Mouse (Mus musculus) forebrain, embryonic 16.5 days (tissue): ENCODE results near the gene Lrit2. TPM values are rescaled to one million over a fixed set of nuclear protein-coding genes. Genes with fewer than 3 reads are reported as not detected.

Experiments
- ATAC-seq: fragments of 200-750 bp; cut with Nextera tagmentation; 2 replicates; pipeline ENCODE4 v1.8.0; 2017; ENCODE audit warnings: mild to moderate bottlenecking, moderate library complexity
- H3K27ac ChIP-seq: fragments of 300-500 bp; sonication (generic); 2 replicates; pipeline ENCODE4 v1.5.1; 2014; ENCODE audit warnings: low read length, control low read depth
- H3K27me3 ChIP-seq: fragments of 300-500 bp; sonication (generic); replicated peaks from 2 replicates; pipeline ENCODE4 v1.6.1; 2014; ENCODE audit warnings: low read length; ENCODE audit not compliant: control insufficient read depth, insufficient read depth
- H3K36me3 ChIP-seq: fragments of 300-500 bp; sonication (generic); 2 replicates; pipeline ENCODE4 v1.6.1; 2014; ENCODE audit not compliant: control insufficient read depth, insufficient read depth
- H3K4me1 ChIP-seq: fragments of 300-500 bp; sonication (generic); replicated peaks from 2 replicates; pipeline ENCODE4 v1.6.1; 2014; ENCODE audit warnings: low read length; ENCODE audit not compliant: control insufficient read depth, insufficient read depth
- H3K4me2 ChIP-seq: fragments of 300-500 bp; sonication (generic); 2 replicates; pipeline ENCODE4 v1.6.1; 2014; ENCODE audit warnings: mild to moderate bottlenecking, low read length, control low read depth
- H3K4me3 ChIP-seq: fragments of 300-500 bp; sonication (generic); replicated peaks from 2 replicates; pipeline ENCODE4 v1.5.1; 2014; ENCODE audit warnings: mild to moderate bottlenecking, low read length, control low read depth
- H3K9ac ChIP-seq: fragments of 300-500 bp; sonication (generic); replicated peaks from 2 replicates; pipeline ENCODE4 v1.6.1; 2014; ENCODE audit warnings: low read depth, low read length, control low read depth
- H3K9me3 ChIP-seq: fragments of 300-500 bp; sonication (generic); 2 replicates; pipeline ENCODE4 v1.6.1; 2016; ENCODE audit warnings: low read length; ENCODE audit not compliant: control insufficient read depth
- WGBS: fragments of 180-500 bp; shearing (Covaris S2); extraction: QIAGEN DNeasy Blood & Tissue Kit; methylation state at CpG from one replicate; pipeline ENCODE4 v1.1.7; 2014; 5-methylcytosine and 5-hydroxymethylcytosine counted together
- polyA plus RNA-seq: library from polyadenylated mRNA; unstranded; fragments of >200 nt; fragmentation: Nextera tagmentation; extraction: Ambion mirVana; gene quantifications from 2 replicates; pipeline ENCODE4 v1.2.1, GENCODE M21; 2015

Gene Lrit2
- polyA plus RNA-seq, 1 experiment from 2014 or later, result not detected

DNA sequence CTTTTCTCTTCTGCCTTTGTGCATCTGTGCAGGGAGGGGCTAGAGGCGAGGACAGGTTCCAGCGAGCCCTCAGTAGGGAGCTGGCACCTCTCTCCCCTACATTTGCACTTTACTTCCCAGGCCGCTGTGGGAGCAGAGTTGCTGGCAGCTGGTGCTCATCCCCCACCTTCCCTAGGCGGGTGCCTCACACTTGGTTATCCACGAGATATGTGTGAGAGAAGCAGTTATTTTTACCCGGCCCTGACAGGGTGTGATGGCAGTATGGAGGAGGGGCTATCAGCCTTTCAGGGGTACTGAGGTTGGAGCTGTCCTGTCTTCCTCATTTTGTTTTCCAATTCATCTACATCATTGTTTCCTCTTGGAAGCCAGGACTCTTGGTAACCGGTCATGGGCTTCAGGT, 38.1 kb downstream of the Lrit2 start:
- no peak overlapping the region for H3K9ac ChIP-seq
- H3K27me3 ChIP-seq, result no peaks in the 10 kb centered on the region
- no peak overlapping the region for H3K27ac ChIP-seq
- 0 out of 2 replicates have a peak, but pooled peaks have one; percentile 15 for ATAC-seq
- 38% methylated on average over 7 of the region's 7 CpGs for WGBS
- H3K4me1 ChIP-seq, result peaks cover 3% of the 10 kb centered on the region
- H3K4me2 ChIP-seq, result no peak overlapping the region
- no peaks in the 10 kb centered on the region for H3K36me3 ChIP-seq
- H3K9me3 ChIP-seq, result no peaks in the 10 kb centered on the region
- no peak overlapping the region for H3K4me3 ChIP-seq

DNA sequence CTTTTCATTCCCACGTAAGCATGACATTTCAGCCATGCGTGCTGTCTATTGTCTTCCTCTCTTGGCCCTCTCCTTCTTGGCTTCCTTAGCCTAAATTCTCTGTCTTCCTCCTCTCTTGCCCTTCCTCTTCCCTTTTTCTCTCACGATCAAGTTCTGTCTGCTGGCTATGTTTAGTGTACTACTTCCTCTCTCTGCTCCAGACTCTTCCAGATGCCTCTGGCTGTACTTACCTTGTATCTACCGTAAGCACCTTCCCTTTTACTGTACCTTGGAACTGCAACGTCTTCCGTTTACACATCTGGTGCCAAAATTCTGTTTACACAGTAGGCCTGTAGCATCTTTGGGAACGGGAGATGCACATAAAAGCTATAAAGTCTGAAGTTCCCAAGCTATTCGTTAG, 41.7 kb downstream of the Lrit2 start:
- Histone ChIP-seq H3K9ac (no peak overlapping the region), H3K9me3 (no peaks in the 10 kb centered on the region), H3K4me1 (peaks cover 3% of the 10 kb centered on the region), H3K4me3 (no peak overlapping the region), H3K27ac (no peak overlapping the region), H3K36me3 (no peaks in the 10 kb centered on the region), H3K4me2 (no peak overlapping the region), H3K27me3 (no peaks in the 10 kb centered on the region)
- WGBS, result 91% methylated on average over 8 of the region's 8 CpGs
- no peak for ATAC-seq

DNA sequence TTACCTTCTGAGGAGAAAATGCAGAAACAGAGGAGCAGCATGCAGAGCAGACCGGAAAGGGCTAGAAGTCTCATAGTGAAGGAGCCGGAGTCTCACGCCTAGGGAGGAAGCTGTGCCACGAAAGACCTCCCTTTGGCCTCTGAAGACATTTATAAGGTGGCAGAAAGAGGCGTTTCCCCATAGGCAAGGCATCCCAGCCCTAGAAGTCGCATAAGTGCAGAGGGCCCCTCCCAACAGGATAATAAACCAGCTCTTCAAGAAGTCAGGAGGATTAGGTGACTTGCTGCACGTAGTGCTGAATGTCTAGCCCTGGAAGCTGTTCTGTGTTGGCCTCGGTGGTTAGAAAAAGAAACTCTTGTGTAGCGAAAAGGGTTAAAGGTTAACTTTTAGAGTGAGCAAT, 42.2 kb downstream of the Lrit2 start:
- H3K9me3 ChIP-seq, result no peaks in the 10 kb centered on the region
- no peak overlapping the region for H3K4me2 ChIP-seq
- no peaks in the 10 kb centered on the region for H3K36me3 ChIP-seq
- no peak overlapping the region for H3K27ac ChIP-seq
- WGBS, result 80% methylated on average over 9 of the region's 9 CpGs
- no peak overlapping the region for H3K4me3 ChIP-seq
- peaks cover 3% of the 10 kb centered on the region for H3K4me1 ChIP-seq
- H3K27me3 ChIP-seq, result no peaks in the 10 kb centered on the region
- ATAC-seq, result no peak
- H3K9ac ChIP-seq, result no peak overlapping the region

DNA sequence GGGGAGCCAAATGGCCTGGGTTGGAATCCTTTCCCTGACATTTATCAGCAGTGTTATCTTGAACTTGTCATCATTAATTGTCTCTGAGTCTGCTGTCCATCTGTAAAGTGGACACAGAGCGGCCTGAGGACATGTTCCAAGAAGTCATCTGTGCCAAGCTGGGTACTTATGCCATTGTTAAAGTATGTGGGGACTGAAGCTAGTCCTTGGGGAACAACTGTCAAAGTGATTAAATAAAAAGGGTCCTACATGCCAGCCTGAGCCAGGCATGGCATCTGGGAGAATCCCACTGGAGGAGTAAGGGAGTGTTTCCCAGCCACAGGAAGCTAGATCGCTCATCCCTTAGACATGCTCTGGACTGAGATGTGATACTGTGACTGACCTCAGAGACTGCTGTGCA, 42.7 kb downstream of the Lrit2 start:
- 86% methylated on average over 2 of the region's 2 CpGs for WGBS
- no peaks in the 10 kb centered on the region for H3K27me3 ChIP-seq
- peaks cover 3% of the 10 kb centered on the region for H3K4me1 ChIP-seq
- H3K36me3 ChIP-seq, result no peaks in the 10 kb centered on the region
- no peak overlapping the region for H3K4me2 ChIP-seq
- H3K4me3 ChIP-seq, result no peak overlapping the region
- no peak overlapping the region for H3K27ac ChIP-seq
- no peak for ATAC-seq
- no peak overlapping the region for H3K9ac ChIP-seq
- H3K9me3 ChIP-seq, result no peaks in the 10 kb centered on the region

DNA sequence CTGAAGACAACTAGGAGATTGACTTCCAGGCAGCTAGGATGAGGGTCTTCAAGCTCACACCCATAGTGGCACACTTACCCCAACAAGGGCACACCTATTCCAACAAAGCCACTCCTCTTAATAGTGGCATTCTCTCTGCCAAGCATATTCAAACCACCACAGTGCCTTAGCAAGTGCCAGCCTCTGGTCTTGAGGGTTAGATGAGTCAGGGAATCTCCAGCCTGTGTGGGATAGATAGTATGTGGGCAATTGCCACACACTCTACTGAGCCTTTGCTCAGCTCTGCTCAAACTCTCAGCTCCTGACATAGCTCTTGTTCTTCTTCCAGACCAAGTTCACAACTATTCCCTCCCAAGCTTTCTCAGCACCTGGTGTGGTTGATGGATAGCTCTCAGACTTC, 43.6 kb downstream of the Lrit2 start:
- H3K27me3 ChIP-seq, result no peaks in the 10 kb centered on the region
- no peak for ATAC-seq
- H3K4me1 ChIP-seq, result no peaks in the 10 kb centered on the region
- no peak overlapping the region for H3K4me2 ChIP-seq
- H3K9ac ChIP-seq, result no peak overlapping the region
- no peak overlapping the region for H3K27ac ChIP-seq
- no peaks in the 10 kb centered on the region for H3K36me3 ChIP-seq
- H3K9me3 ChIP-seq, result no peaks in the 10 kb centered on the region
- no peak overlapping the region for H3K4me3 ChIP-seq

DNA sequence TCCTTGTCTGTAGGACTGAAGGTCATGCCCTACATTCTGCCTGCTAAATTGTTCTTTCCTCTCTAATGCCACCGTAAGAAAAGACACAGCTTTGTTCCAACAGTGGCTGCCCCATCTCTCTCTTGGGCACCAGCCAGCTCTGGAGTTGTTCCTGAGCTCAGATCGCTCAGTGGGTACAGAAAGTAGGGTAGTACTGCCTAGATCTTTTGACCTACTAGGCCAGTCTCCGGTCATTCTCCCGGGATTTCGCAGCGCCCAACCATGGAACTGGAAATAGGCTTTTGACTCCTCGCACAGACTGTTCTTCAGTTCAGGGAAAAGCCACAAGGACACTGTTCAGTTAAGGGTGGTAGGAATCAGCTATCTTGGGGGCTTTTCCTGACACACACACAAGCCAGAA, 45.2 kb downstream of the Lrit2 start:
- H3K4me3 ChIP-seq, result no peak overlapping the region
- H3K27me3 ChIP-seq, result no peaks in the 10 kb centered on the region
- no peaks in the 10 kb centered on the region for H3K9me3 ChIP-seq
- H3K36me3 ChIP-seq, result no peaks in the 10 kb centered on the region
- no peak overlapping the region for H3K4me2 ChIP-seq
- H3K9ac ChIP-seq, result no peak overlapping the region
- no peaks in the 10 kb centered on the region for H3K4me1 ChIP-seq
- ATAC-seq, result no peak
- WGBS, result 93% methylated on average over 7 of the region's 7 CpGs
- no peak overlapping the region for H3K27ac ChIP-seq

DNA sequence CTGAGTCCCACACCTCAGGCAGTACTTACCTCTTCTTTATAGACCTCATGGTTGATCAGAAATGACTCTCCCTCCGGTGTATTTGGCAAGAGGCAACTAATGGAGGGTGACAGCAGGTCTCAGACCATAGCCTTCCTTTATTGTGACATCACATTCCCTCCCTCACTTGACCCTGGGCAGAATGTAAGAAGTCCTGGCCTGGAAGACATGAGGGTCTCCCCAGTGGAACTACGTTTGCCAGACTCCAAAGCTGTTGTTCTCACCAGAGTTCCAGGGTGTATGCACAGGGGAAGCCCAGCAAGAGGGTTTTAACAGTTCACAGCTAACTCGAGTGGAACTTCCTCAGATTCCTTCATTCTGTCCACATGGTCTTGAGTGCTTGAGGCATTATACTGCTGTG, 46.2 kb downstream of the Lrit2 start, which contains the start of gene 2610528A11Rik:
2610528A11Rik (minus strand) TSS at position 101 of the 400 bp plus-strand sequence.
- no peaks in the 10 kb centered on the region for H3K4me1 ChIP-seq
- H3K9me3 ChIP-seq, result no peaks in the 10 kb centered on the region
- no peak within 1 kb of the TSS for H3K27ac ChIP-seq
- 72% methylated on average over 3 of the region's 3 CpGs for WGBS
- no peak within 1 kb of the TSS for H3K4me3 ChIP-seq
- H3K4me2 ChIP-seq, result no peak within 1 kb of the TSS
- ATAC-seq, result no peak
- H3K36me3 ChIP-seq, result no peaks in the 10 kb centered on the region
- H3K9ac ChIP-seq, result no peak within 1 kb of the TSS
- no peaks in the 10 kb centered on the region for H3K27me3 ChIP-seq

DNA sequence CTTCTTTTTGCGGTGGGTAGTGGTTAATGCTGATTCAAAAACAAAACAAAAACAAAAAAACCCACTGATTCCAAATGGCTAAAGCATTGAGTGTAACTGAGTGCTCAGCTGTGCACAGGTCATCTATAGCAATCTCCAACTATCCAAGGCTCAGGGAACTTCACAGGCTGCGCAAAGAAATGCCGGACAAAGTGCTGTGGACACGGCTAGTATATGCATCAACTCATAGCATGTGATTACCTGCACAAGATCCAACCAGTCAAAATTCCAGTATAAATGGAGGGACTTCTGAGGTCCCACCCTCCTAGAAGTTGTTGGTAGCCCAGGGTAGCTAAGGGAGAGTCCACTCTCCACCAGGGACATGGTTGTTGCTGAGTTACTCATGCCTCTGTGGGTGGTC, 51.5 kb downstream of the Lrit2 start:
- no peak for ATAC-seq
- Histone ChIP-seq H3K27ac (no peak overlapping the region), H3K4me3 (no peak overlapping the region), H3K9me3 (no peaks in the 10 kb centered on the region), H3K36me3 (peaks cover 15% of the 10 kb centered on the region), H3K9ac (no peak overlapping the region), H3K4me1 (no peaks in the 10 kb centered on the region), H3K4me2 (no peak overlapping the region), H3K27me3 (no peaks in the 10 kb centered on the region)
- WGBS, result 96% methylated on average over 4 of the region's 4 CpGs

Other genes with a start within 250 kb of the Lrit2 start
- gene Ccser2, start 99.2 kb upstream of the Lrit2 start, polyA plus RNA-seq, result 94.7 and 97.2 TPM in 2 replicates
- not detected in 2 replicates for gene Rgr, start 19.0 kb upstream of the Lrit2 start, polyA plus RNA-seq
- gene Lrit1, start 13.1 kb upstream of the Lrit2 start, polyA plus RNA-seq, result not detected in 2 replicates
- gene Cdhr1, start 30.4 kb downstream of the Lrit2 start, polyA plus RNA-seq, result 3.7 and 5.2 TPM in 2 replicates
- 0.37 TPM in 1 of 2 replicates, not detected in the other for gene 2610528A11Rik, start 46.1 kb downstream of the Lrit2 start, polyA plus RNA-seq
- 188 and 221 TPM in 2 replicates for gene Ghitm, start 67.3 kb downstream of the Lrit2 start, polyA plus RNA-seq